Mouse (Mus musculus) CH12.LX (cell line): ENCODE measurements around the gene Gm826. TPM values are rescaled to one million over a fixed set of nuclear protein-coding genes. Genes with fewer than 3 reads are reported as not detected.

Experiments used
- DNase-seq: peaks from one replicate; pipeline ENCODE4 v3.0.0-alpha.2; 2013; ENCODE audit errors: extremely low read depth
- H3K27ac ChIP-seq: 2 replicates; pipeline ENCODE4 v1.5.1; 2012; ENCODE audit warnings: low read depth, mild to moderate bottlenecking, control low read depth, moderate library complexity; ENCODE audit not compliant: insufficient read depth
- H3K27me3 ChIP-seq: replicated peaks from 2 replicates; pipeline ENCODE3; 2012; ENCODE audit warnings: inconsistent platforms
- H3K36me3 ChIP-seq, 2 experiments: replicated peaks in 1 of 2; 2 replicates each; pipeline versions ENCODE3 to v1.6.1; 2012; ENCODE audit warnings: inconsistent platforms in 1 of 2, low read length in 1 of 2, mild to moderate bottlenecking in 1 of 2, mixed read lengths in 1 of 2, moderate library complexity in 1 of 2; ENCODE audit not compliant: control insufficient read depth in 1 of 2, insufficient read depth in 1 of 2
- H3K4me1 ChIP-seq, 2 experiments: 2 replicates each; pipeline ENCODE4 v1.6.1; 2012; ENCODE audit warnings: inconsistent platforms in 1 of 2, moderate library complexity in 1 of 2; ENCODE audit not compliant: insufficient read depth in 2 of 2, control insufficient read depth in 1 of 2
- H3K4me2 ChIP-seq: 2 replicates; pipeline ENCODE4 v1.6.1; 2012; ENCODE audit warnings: low read depth, mild to moderate bottlenecking, control low read depth; ENCODE audit not compliant: poor library complexity, insufficient read depth, severe bottlenecking
- H3K4me3 ChIP-seq, 3 experiments: fragments of 150-350 bp in 1 of 3; sonication (generic) in 1 of 3; replicated peaks in 1 of 3; 2 replicates each; pipeline versions ENCODE3 to v1.5.1; 2011 to 2012; ENCODE audit warnings: low read depth in 2 of 3, low read length in 2 of 3, mild to moderate bottlenecking in 2 of 3, moderate library complexity in 2 of 3, control low read depth in 1 of 3, improper control_type of control experiment in 1 of 3, inconsistent platforms in 1 of 3, mixed read lengths in 1 of 3; ENCODE audit not compliant: poor library complexity in 1 of 3
- H3K79me2 ChIP-seq: replicated peaks from 2 replicates; pipeline ENCODE4 v1.6.1; 2012; ENCODE audit warnings: mild to moderate bottlenecking, moderate library complexity; ENCODE audit not compliant: control insufficient read depth, poor library complexity, insufficient read depth, severe bottlenecking; ENCODE audit errors: extremely low read depth
- H3K9ac ChIP-seq: 2 replicates; pipeline ENCODE4 v1.6.1; 2012; ENCODE audit warnings: low read depth, mild to moderate bottlenecking, control low read depth, moderate library complexity; ENCODE audit not compliant: insufficient read depth
- H3K9me3 ChIP-seq: replicated peaks from 2 replicates; pipeline ENCODE3; 2012; ENCODE audit warnings: low read length, inconsistent platforms, mixed read lengths
- CHD1 ChIP-seq: IDR thresholded peaks from 2 replicates; pipeline ENCODE4 v1.6.1; 2012; ENCODE audit warnings: low read depth, low read length, improper control_type of control experiment, inconsistent platforms
- CTCF ChIP-seq, 2 experiments: IDR thresholded peaks in 1 of 2; conservative IDR thresholded peaks in 1 of 2; 2 replicates each; pipeline ENCODE4 v1.5.1; 2011 to 2012; ENCODE audit warnings: low read depth in 2 of 2, low read length in 2 of 2, improper control_type of control experiment in 1 of 2, inconsistent platforms in 1 of 2, mild to moderate bottlenecking in 1 of 2, moderate library complexity in 1 of 2
- E2F4 ChIP-seq: IDR thresholded peaks from 2 replicates; pipeline ENCODE4 v1.6.1; 2011; ENCODE audit warnings: low read depth, low read length, improper control_type of control experiment; ENCODE audit not compliant: insufficient replicate concordance
- ELF1 ChIP-seq: IDR thresholded peaks from 2 replicates; pipeline ENCODE4 v1.6.1; 2014; ENCODE audit warnings: low read depth, mild to moderate bottlenecking, inconsistent platforms, low read length, improper control_type of control experiment
- EP300 ChIP-seq: IDR thresholded peaks from 2 replicates; pipeline ENCODE4 v1.6.1; 2011; ENCODE audit warnings: low read length, improper control_type of control experiment
- ETS1 ChIP-seq: conservative IDR thresholded peaks from 2 replicates; pipeline ENCODE4 v1.6.1; 2012; ENCODE audit warnings: low read depth, mild to moderate bottlenecking, inconsistent platforms, low read length, improper control_type of control experiment, moderate library complexity
- GABPA ChIP-seq: IDR thresholded peaks from 2 replicates; pipeline ENCODE4 v1.6.1; 2012; ENCODE audit warnings: low read depth, low read length, improper control_type of control experiment, inconsistent platforms; ENCODE audit not compliant: insufficient replicate concordance
- IRF4 ChIP-seq: IDR thresholded peaks from 2 replicates; pipeline ENCODE4 v1.6.1; 2014; ENCODE audit warnings: low read depth, mild to moderate bottlenecking, inconsistent platforms, low read length, improper control_type of control experiment
- JUN ChIP-seq: IDR thresholded peaks from 2 replicates; pipeline ENCODE4 v1.6.1; 2011; ENCODE audit warnings: low read depth, mild to moderate bottlenecking, low read length, improper control_type of control experiment, moderate library complexity; ENCODE audit not compliant: insufficient read depth
- MEF2A ChIP-seq: IDR thresholded peaks from 2 replicates; pipeline ENCODE4 v1.6.1; 2014; ENCODE audit warnings: low read depth, mild to moderate bottlenecking, inconsistent platforms, low read length, improper control_type of control experiment, borderline replicate concordance
- MXI1 ChIP-seq: IDR thresholded peaks from 2 replicates; pipeline ENCODE4 v1.6.1; 2011; ENCODE audit warnings: mild to moderate bottlenecking, low read depth, low read length, improper control_type of control experiment
- MYC ChIP-seq: IDR thresholded peaks from 2 replicates; pipeline ENCODE4 v1.6.1; 2011; ENCODE audit warnings: low read depth, mild to moderate bottlenecking, improper control_type of control experiment, low read length
- NELFE ChIP-seq: IDR thresholded peaks from 2 replicates; pipeline ENCODE4 v1.6.1; 2011; ENCODE audit warnings: low read depth, low read length, improper control_type of control experiment
- NRF1 ChIP-seq: IDR thresholded peaks from 2 replicates; pipeline ENCODE4 v1.6.1; 2014; ENCODE audit warnings: low read depth, mild to moderate bottlenecking, inconsistent platforms, low read length, improper control_type of control experiment, moderate library complexity
- POLR2AphosphoS2 ChIP-seq: IDR thresholded peaks from 2 replicates; pipeline ENCODE4 v1.6.1; 2011; ENCODE audit warnings: low read depth, low read length, improper control_type of control experiment
- RAD21 ChIP-seq: IDR thresholded peaks from 2 replicates; pipeline ENCODE4 v1.6.1; 2011; ENCODE audit warnings: low read depth, mild to moderate bottlenecking, low read length, improper control_type of control experiment, moderate library complexity
- RCOR1 ChIP-seq: conservative IDR thresholded peaks from 2 replicates; pipeline ENCODE4 v1.6.1; 2012; ENCODE audit warnings: low read depth, mild to moderate bottlenecking, inconsistent platforms, low read length, improper control_type of control experiment
- SIN3A ChIP-seq: IDR thresholded peaks from 2 replicates; pipeline ENCODE4 v1.6.1; 2012; ENCODE audit warnings: low read length, improper control_type of control experiment, inconsistent platforms
- SMC3 ChIP-seq: IDR thresholded peaks from 2 replicates; pipeline ENCODE4 v1.6.1; 2011; ENCODE audit warnings: low read depth, low read length, improper control_type of control experiment
- UBTF ChIP-seq: IDR thresholded peaks from 2 replicates; pipeline ENCODE4 v1.6.1; 2012; ENCODE audit warnings: low read depth, mild to moderate bottlenecking, inconsistent platforms, low read length, improper control_type of control experiment, moderate library complexity
- USF2 ChIP-seq: conservative IDR thresholded peaks from 2 replicates; pipeline ENCODE4 v1.6.1; 2011; ENCODE audit warnings: low read depth, low read length, improper control_type of control experiment
- ZC3H11A ChIP-seq: IDR thresholded peaks from 2 replicates; pipeline ENCODE4 v1.6.1; 2012; ENCODE audit warnings: low read depth, mild to moderate bottlenecking, inconsistent platforms, low read length, improper control_type of control experiment
- ZNF384 ChIP-seq: IDR thresholded peaks from 2 replicates; pipeline ENCODE4 v1.6.1; 2012; ENCODE audit warnings: low read depth, low read length, improper control_type of control experiment, inconsistent platforms
- dilution Hi-C: fragments of 300-500 bp; cut with MboI; formaldehyde crosslinking; loops from 2 replicates; pipeline ENCODE4 v1.14.3; 2020; ENCODE audit warnings: low sequenced_read_pairs; ENCODE audit not compliant: extremely low pct_unique_long_range_greater_than_20kb, extremely low pct_ligation_motif_present
- in situ Hi-C: fragments of 300-500 bp; cut with MboI; formaldehyde crosslinking; loops from 3 replicates; pipeline ENCODE4 v1.14.3; 2019; ENCODE audit warnings: low sequenced_read_pairs, low pct_ligation_motif_present, low pct_unique_long_range_greater_than_20kb, mixed read lengths
- polyA plus RNA-seq: library from polyadenylated mRNA; unstranded; fragments of >175 nt; gene quantifications from 2 replicates; pipeline ENCODE4 v1.2.1, GENCODE M21; 2012; ENCODE audit warnings: low read depth; ENCODE audit not compliant: insufficient read length
- total RNA-seq, 2 experiments: library from RNA; depleted of rRNA; stranded (reverse); fragments of 300-350 nt in 1 of 2; fragments of >200 nt in 1 of 2; gene quantifications; 2 replicates each; pipeline ENCODE4 v1.2.3; 2012 to 2014

The Gm826 gene
- total and polyA plus RNA-seq, 3 experiments: 0.32 TPM; not detected in 2

DNA sequence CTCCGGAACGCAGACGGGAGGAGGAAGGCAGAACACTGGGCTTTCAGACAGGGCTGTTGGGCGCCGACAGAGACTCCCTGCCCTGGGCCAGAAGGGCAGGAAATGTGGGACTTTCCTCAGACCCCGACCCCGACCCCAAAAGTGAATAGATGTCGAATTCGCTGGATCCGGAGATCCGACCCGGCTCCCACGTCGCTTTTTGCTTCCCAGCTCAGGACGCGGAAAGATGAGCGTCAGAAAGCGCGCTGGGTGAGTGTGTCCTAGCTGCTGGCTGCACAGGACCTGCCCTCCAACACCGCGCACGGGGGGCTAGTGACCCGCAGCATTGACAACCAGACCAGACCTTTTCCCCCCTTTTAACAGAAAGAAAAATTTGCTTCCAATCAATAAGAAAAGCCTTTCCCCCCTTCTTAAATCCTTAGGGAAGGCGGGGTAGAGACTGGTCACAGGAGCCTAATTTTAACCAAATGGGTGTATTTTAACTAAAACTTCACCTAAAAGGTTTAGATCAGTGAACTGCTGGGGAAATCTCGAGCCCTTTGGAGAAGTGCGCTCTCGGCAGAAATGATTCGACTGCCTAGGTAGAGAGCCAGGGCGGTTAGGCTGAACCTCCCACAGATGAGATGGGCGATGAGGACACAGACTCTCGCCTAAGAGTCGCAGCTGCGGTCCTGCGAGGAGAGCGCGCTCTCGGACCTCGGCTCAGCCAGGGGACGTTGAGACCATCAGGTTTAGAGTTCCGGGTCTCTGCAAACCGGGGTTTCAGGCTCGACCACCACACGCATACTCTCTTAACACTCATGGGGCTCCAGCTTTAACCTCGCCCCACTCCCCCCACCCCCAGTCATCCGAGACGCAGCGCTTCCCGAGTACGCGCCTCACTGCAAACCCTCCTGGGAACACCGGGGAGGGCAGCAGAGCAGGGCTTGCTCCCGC is 34.7 kb upstream of the Gm826 start:
- Histone ChIP-seq H3K27ac (no peak overlapping the region), H3K27me3 (peaks cover 64% of the 10 kb centered on the region), H3K4me1 (peaks cover 0 to 3% of the 10 kb centered on the region in 2 experiments; a peak in 1 of 4 replicates), H3K4me2 (no peak overlapping the region), H3K9ac (no peak overlapping the region), H3K36me3 (no peaks in the 10 kb centered on the region), H3K79me2 (no peaks in the 10 kb centered on the region), H3K4me3 (no peak overlapping the region), H3K9me3 (peaks cover 10% of the 10 kb centered on the region)
- in situ Hi-C loops: loop anchor here (25.0 kb wide), 1 partner anchor 306 kb away; no protein-coding TSS in a partner anchor
- no peak for DNase-seq
- TF ChIP-seq SMC3 (no peak), GABPA (no peak), ELF1 (no peak), MYC (no peak), USF2 (no peak), MXI1 (no peak), CTCF (conservative IDR thresholded peaks at IDR 0.05 in 1 of 2, IDR thresholded peaks at IDR 0.05 in 1 of 2; ENCODE audit: low read depth in 2 of 2, low read length in 2 of 2) (no peak), RCOR1 (no peak), POLR2AphosphoS2 (no peak), IRF4 (no peak), ETS1 (no peak), ZNF384 (no peak), NRF1 (no peak), CHD1 (no peak)
- dilution Hi-C loops: no loop called here

DNA sequence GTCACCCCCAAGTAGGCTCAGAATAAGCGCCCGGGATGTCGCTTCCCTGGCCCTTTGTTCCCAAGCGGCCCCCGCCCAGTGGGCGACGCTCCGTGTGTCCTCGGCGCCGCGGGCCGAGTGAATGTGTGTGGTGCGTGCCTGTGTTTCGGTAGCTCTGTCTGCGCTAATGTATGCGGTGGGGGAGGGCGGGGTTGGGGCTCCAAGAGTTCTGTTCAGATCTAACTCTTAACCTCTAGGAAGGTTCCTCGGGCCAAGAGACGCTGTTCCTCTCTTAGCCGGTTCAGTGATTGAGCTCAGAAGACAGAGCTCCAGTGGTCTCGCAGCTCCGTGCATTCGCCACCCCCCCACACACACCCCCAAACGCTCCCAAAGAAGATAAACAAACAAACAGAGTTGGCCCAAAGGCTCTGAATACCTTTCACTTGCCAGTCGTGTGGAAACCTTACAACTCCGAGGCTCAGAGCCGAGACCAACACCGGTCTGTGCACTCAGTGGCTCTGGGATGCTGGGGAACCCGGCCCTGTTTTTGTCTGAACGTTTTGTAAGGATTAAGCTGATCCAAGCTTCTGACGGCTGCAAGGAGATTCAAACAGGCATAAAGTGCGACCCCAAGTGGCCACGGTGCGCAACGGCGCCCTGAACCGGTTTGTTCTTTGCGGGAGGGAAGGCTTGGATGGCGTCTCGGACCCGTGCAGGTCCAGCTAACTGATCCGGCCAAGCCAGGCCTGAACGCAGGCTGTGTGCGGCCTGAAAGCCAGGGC is 33.7 kb upstream of the Gm826 start:
- dilution Hi-C loops: no loop called here
- Histone ChIP-seq H3K27ac (no peak overlapping the region), H3K4me1 (peaks cover 0 to 3% of the 10 kb centered on the region in 2 experiments; a peak in 1 of 4 replicates), H3K9ac (no peak overlapping the region), H3K4me3 (peak overlapping the region in 2 of 3 experiments; percentile 51), H3K36me3 (no peaks in the 10 kb centered on the region), H3K9me3 (peaks cover 10% of the 10 kb centered on the region), H3K4me2 (peak overlapping the region; percentile 90), H3K79me2 (no peaks in the 10 kb centered on the region), H3K27me3 (peaks cover 63% of the 10 kb centered on the region)
- in situ Hi-C loops: loop anchor here (25.0 kb wide), 1 partner anchor 305 kb away; no protein-coding TSS in a partner anchor
- DNase-seq: peak; percentile 82
- TF ChIP-seq EP300 (no peak), IRF4 (peak; percentile 39), POLR2AphosphoS2 (no peak), ELF1 (no peak), SIN3A (no peak), ZC3H11A (peak; percentile 73), UBTF (no peak), RAD21 (peak; percentile 93), SMC3 (peak; percentile 89), JUN (no peak), ETS1 (no peak), E2F4 (no peak), CTCF (conservative IDR thresholded peaks at IDR 0.05 in 1 of 2, IDR thresholded peaks at IDR 0.05 in 1 of 2; ENCODE audit: low read depth in 2 of 2, low read length in 2 of 2) (peak; percentile 71 to 89), NELFE (no peak), CHD1 (no peak), NRF1 (no peak), ZNF384 (no peak), MEF2A (no peak), GABPA (no peak)
